Mouse (Mus musculus) olfactory bulb, adult 2 months (tissue): Measurements from ENCODE around the gene Sdc1. TPM values are rescaled to one million over a fixed set of nuclear protein-coding genes. Genes with fewer than 3 reads are reported as not detected.

ENCODE experiments used
- H3K27ac ChIP-seq: fragments of 200-500 bp; 2 replicates; pipeline ENCODE4 v1.5.1; 2012; ENCODE audit warnings: low read depth, low read length; ENCODE audit not compliant: insufficient read depth
- H3K4me1 ChIP-seq: fragments of 200-500 bp; 2 replicates; pipeline ENCODE4 v1.6.1; 2012; ENCODE audit warnings: low read length; ENCODE audit not compliant: control insufficient read depth, insufficient read depth
- H3K4me3 ChIP-seq: fragments of 200-500 bp; 2 replicates; pipeline ENCODE4 v1.5.1; 2012; ENCODE audit warnings: mild to moderate bottlenecking, low read depth, low read length, moderate library complexity; ENCODE audit not compliant: insufficient read depth
- CTCF ChIP-seq: fragments of 200-500 bp; IDR thresholded peaks from 2 replicates; pipeline ENCODE4 v1.5.1; 2012; ENCODE audit warnings: low read depth, mild to moderate bottlenecking, low read length, moderate library complexity; ENCODE audit not compliant: insufficient read depth
- POLR2A ChIP-seq: fragments of 200-500 bp; IDR thresholded peaks from 2 replicates; pipeline ENCODE4 v1.6.1; 2012; ENCODE audit warnings: mild to moderate bottlenecking, low read depth, low read length, moderate library complexity; ENCODE audit not compliant: insufficient read depth
- WGBS: fragments of 180-500 bp; shearing (Covaris S2); methylation state at CpG from one replicate; pipeline ENCODE4 v1.1.7; 2018; 5-methylcytosine and 5-hydroxymethylcytosine counted together
- polyA plus RNA-seq: library from polyadenylated mRNA; stranded (reverse); fragments of >200 nt; gene quantifications from 2 replicates; pipeline ENCODE4 v1.2.4, GENCODE M21; 2012; ENCODE audit warnings: low replicate concordance; ENCODE audit not compliant: missing spikeins, insufficient read depth, insufficient read length

Gene Sdc1
- polyA plus RNA-seq, 1 experiment = not detected

- Histone ChIP-seq H3K4me1 (no peaks in the 10 kb centered on the region), H3K27ac (no peak overlapping the region), H3K4me3 (no peak overlapping the region)
- TF ChIP-seq POLR2A = no peak
- TF ChIP-seq CTCF = no peak
- WGBS = 80% methylated on average over 2 of the region's 2 CpGs
Observed at GRCm38 (mm10) chr12:8762667-8763066, 8.5 kb upstream of the Sdc1 start.

- Histone ChIP-seq H3K4me3 (no peak overlapping the region), H3K27ac (no peak overlapping the region), H3K4me1 (no peaks in the 10 kb centered on the region)
- no peak for TF ChIP-seq CTCF
- TF ChIP-seq POLR2A = no peak
- WGBS = 80% methylated on average over 15 of the region's 15 CpGs
Observed at GRCm38 (mm10) chr12:8764221-8764930, 6.7 kb upstream of the Sdc1 start.

GRCm38 (mm10) chr12:8771844-8772380 lies 789 bp downstream of the Sdc1 start:
- Histone ChIP-seq H3K4me1 (peaks cover 19% of the 10 kb centered on the region), H3K4me3 (peak overlapping the region; percentile 54), H3K27ac (no peak overlapping the region)
- WGBS = under 1% methylated on average over 37 of the region's 37 CpGs
- TF ChIP-seq CTCF (no peak), POLR2A (no peak)

GRCm38 (mm10) chr12:8772451-8773143 lies 1.5 kb downstream of the Sdc1 start:
- no peak overlapping the region for H3K27ac ChIP-seq
- TF ChIP-seq CTCF = no peak
- H3K4me3 ChIP-seq = peak overlapping the region; percentile 54
- H3K4me1 ChIP-seq = peaks cover 19% of the 10 kb centered on the region
- under 1% methylated on average over 55 of the region's 55 CpGs for WGBS

- Histone ChIP-seq H3K27ac (no peak overlapping the region), H3K4me1 (peaks cover 19% of the 10 kb centered on the region), H3K4me3 (no peak overlapping the region)
- TF ChIP-seq CTCF (no peak), POLR2A (no peak)
- WGBS = 76% methylated on average over 6 of the region's 6 CpGs
Observed at GRCm38 (mm10) chr12:8773336-8773735, 2.2 kb downstream of the Sdc1 start.

- TF ChIP-seq POLR2A = no peak
- no peak for TF ChIP-seq CTCF
- Histone ChIP-seq H3K4me3 (no peak overlapping the region), H3K27ac (no peak overlapping the region), H3K4me1 (peaks cover 19% of the 10 kb centered on the region)
Observed at GRCm38 (mm10) chr12:8774183-8774582, 3.1 kb downstream of the Sdc1 start.

GRCm38 (mm10) chr12:8776206-8776605 lies 5.1 kb downstream of the Sdc1 start:
- Histone ChIP-seq H3K4me3 (no peak overlapping the region), H3K27ac (no peak overlapping the region), H3K4me1 (peaks cover 15% of the 10 kb centered on the region)
- 95% methylated on average over 7 of the region's 7 CpGs for WGBS
- TF ChIP-seq POLR2A (no peak), CTCF (no peak)

- Histone ChIP-seq H3K4me1 (peaks cover 14% of the 10 kb centered on the region), H3K27ac (no peak overlapping the region), H3K4me3 (no peak overlapping the region)
- TF ChIP-seq POLR2A = no peak
- no peak for TF ChIP-seq CTCF
- WGBS = 95% methylated on average over 3 of the region's 3 CpGs
Observed at GRCm38 (mm10) chr12:8776741-8777140, 5.6 kb downstream of the Sdc1 start.

GRCm38 (mm10) chr12:8778106-8778505 lies 7.0 kb downstream of the Sdc1 start:
- Histone ChIP-seq H3K4me3 (no peak overlapping the region), H3K4me1 (peaks cover under 1% of the 10 kb centered on the region; the same call in 1 of the 2 replicates), H3K27ac (no peak overlapping the region)
- WGBS = 91% methylated on average over 7 of the region's 7 CpGs
- no peak for TF ChIP-seq POLR2A
- no peak for TF ChIP-seq CTCF
